Mouse (Mus musculus): ENCODE data around the gene Ceacam10. TPM values are rescaled to one million over a fixed set of nuclear protein-coding genes. Genes with fewer than 3 reads are reported as not detected.

The Ceacam10 gene
- total RNA-seq, 2 experiments from 2014 or later = not detected

- H3K27ac ChIP-seq = no peak overlapping the region
- intact Hi-C loops (cut with DNase I) = no loop called here
- no peak for DNase-seq (ENCODE audit: extremely low spot score in 1 of 2, low spot score in 2 of 2)
- no peak overlapping the region for H3K4me3 ChIP-seq
- no peak for TF ChIP-seq CTCF (IDR thresholded peaks at IDR 0.05)
These were observed 20.9 kb downstream of the Ceacam10 start for GRCm38 (mm10) chr7:24797918-24798317.

GRCm38 (mm10) chr7:24802149-24802767 is 25.3 kb downstream of the Ceacam10 start:
- intact Hi-C loops (cut with DNase I) = no loop called here
- DNase-seq (ENCODE audit: extremely low spot score in 1 of 2, low spot score in 2 of 2) = no peak
- no peak overlapping the region for H3K4me3 ChIP-seq
- no peak for TF ChIP-seq CTCF (IDR thresholded peaks at IDR 0.05)
- no peak overlapping the region for H3K27ac ChIP-seq

GRCm38 (mm10) chr7:24804826-24805225 is 27.8 kb downstream of the Ceacam10 start:
- intact Hi-C loops (cut with DNase I) = no loop called here
- no peak overlapping the region for H3K27ac ChIP-seq
- TF ChIP-seq CTCF (IDR thresholded peaks at IDR 0.05) = no peak
- no peak overlapping the region for H3K4me3 ChIP-seq
- no peak for DNase-seq (ENCODE audit: extremely low spot score in 1 of 2, low spot score in 2 of 2)

- intact Hi-C loops (cut with DNase I) = no loop called here
- TF ChIP-seq CTCF (IDR thresholded peaks at IDR 0.05) = no peak
These were observed 32.0 kb downstream of the Ceacam10 start for GRCm38 (mm10) chr7:24809041-24809440.

GRCm38 (mm10) chr7:24817502-24817901 is 40.5 kb downstream of the Ceacam10 start:
- peak; percentile 88 for TF ChIP-seq CTCF (IDR thresholded peaks at IDR 0.05)
- peak; percentile 61 to 69 for DNase-seq (ENCODE audit: extremely low spot score in 1 of 2, low spot score in 2 of 2)
- no peak overlapping the region for H3K4me3 ChIP-seq
- intact Hi-C loops (cut with DNase I) = loop anchor here (1.0 to 5.0 kb wide), 2 partner anchors 66 to 150 kb away; no protein-coding TSS in a partner anchor
- no peak overlapping the region for H3K27ac ChIP-seq

More at GRCm38 (mm10) chr7:24809041-24809440, 32.0 kb downstream of the Ceacam10 start:
- no peak overlapping the region for H3K4me3 ChIP-seq
- H3K27ac ChIP-seq = no peak overlapping the region
- DNase-seq (ENCODE audit: extremely low spot score in 1 of 2, low spot score in 2 of 2) = no peak

- no peak overlapping the region for H3K27ac ChIP-seq
- no peak for DNase-seq (ENCODE audit: extremely low spot score in 1 of 2, low spot score in 2 of 2)
- TF ChIP-seq CTCF (IDR thresholded peaks at IDR 0.05) = no peak
- H3K4me3 ChIP-seq = no peak overlapping the region
- intact Hi-C loops (cut with DNase I) = no loop called here
These were observed 47.4 kb downstream of the Ceacam10 start for GRCm38 (mm10) chr7:24824452-24824851.

- DNase-seq (ENCODE audit: extremely low spot score in 1 of 2, low spot score in 2 of 2) = no peak
- intact Hi-C loops (cut with DNase I) = no loop called here
- H3K27ac ChIP-seq = no peak overlapping the region
- no peak for TF ChIP-seq CTCF (IDR thresholded peaks at IDR 0.05)
- H3K4me3 ChIP-seq = no peak overlapping the region
These were observed 50.2 kb downstream of the Ceacam10 start for GRCm38 (mm10) chr7:24827181-24827580.

Other genes starting within 250 kb of the Ceacam10 start
- 10 to 100 TPM; 81.6 to 84.3 TPM for gene Irgq, start 246.5 kb upstream of the Ceacam10 start, total RNA-seq (2021)
- gene Pinlyp, start 231.1 kb upstream of the Ceacam10 start, total RNA-seq (2021) = not detected
- gene Xrcc1, start 230.9 kb upstream of the Ceacam10 start, total RNA-seq (2021) = 10 to 100 TPM; 32.8 to 39.5 TPM
- gene Ethe1, start 189.7 kb upstream of the Ceacam10 start, total RNA-seq (2021) = 10 to 100 TPM; 14.4 to 14.6 TPM
- 1 to 10 TPM; 6.8 to 6.9 TPM for gene Zfp575, start 189.6 kb upstream of the Ceacam10 start, total RNA-seq (2021)
- not detected for gene Phldb3, start 166.4 kb upstream of the Ceacam10 start, total RNA-seq (2021)
- gene Lypd3, start 140.7 kb upstream of the Ceacam10 start, total RNA-seq (2021) = under 1 TPM; 0.20 to 0.63 TPM
- not detected for gene Tex101, start 100.5 kb upstream of the Ceacam10 start, total RNA-seq (2021)
- not detected for gene BC049730, start 68.0 kb upstream of the Ceacam10 start, total RNA-seq (2021)
- gene Gm4763, start 50.3 kb upstream of the Ceacam10 start, total RNA-seq (2021) = not detected
- not detected for gene Cd177, start 16.9 kb upstream of the Ceacam10 start, total RNA-seq (2021)
- 1 to 10 TPM in 1 of 2 experiments, not detected in 1; 1.0 TPM for gene Gm9844, start 85.0 kb downstream of the Ceacam10 start, total RNA-seq (2021)
- gene Lypd4, start 92.7 kb downstream of the Ceacam10 start, total RNA-seq (2021) = not detected
- gene Dmrtc2, start 92.9 kb downstream of the Ceacam10 start, total RNA-seq (2021) = not detected
- gene Rps19, start 107.2 kb downstream of the Ceacam10 start, total RNA-seq (2021) = 100 to 1,000 TPM; 488 to 501 TPM
- under 1 TPM; 0.37 to 0.38 TPM for gene Cd79a, start 120.2 kb downstream of the Ceacam10 start, total RNA-seq (2021)
- 10 to 100 TPM; 75.1 to 86.6 TPM for gene Arhgef1, start 125.7 kb downstream of the Ceacam10 start, total RNA-seq (2021)
- not detected for gene Gm4881, start 167.3 kb downstream of the Ceacam10 start, total RNA-seq (2021)
- 100 to 1,000 TPM; 287 TPM for gene Rabac1, start 195.5 kb downstream of the Ceacam10 start, total RNA-seq (2021)
- 1,000 to 10,000 TPM; 1,970 to 2,141 TPM for gene Atp1a3, start 228.8 kb downstream of the Ceacam10 start, total RNA-seq (2021)